Mouse (Mus musculus): ENCODE data around the gene Hils1.
A peak's percentile ranks its signal among the peaks of the same experiment; 100 is the strongest.
"Not testable (repeated sequence)": the region's sequence is repeated elsewhere in the genome, so short reads cannot be mapped to it uniquely, and the experiment has no call there.

The Hils1 gene

DNA sequence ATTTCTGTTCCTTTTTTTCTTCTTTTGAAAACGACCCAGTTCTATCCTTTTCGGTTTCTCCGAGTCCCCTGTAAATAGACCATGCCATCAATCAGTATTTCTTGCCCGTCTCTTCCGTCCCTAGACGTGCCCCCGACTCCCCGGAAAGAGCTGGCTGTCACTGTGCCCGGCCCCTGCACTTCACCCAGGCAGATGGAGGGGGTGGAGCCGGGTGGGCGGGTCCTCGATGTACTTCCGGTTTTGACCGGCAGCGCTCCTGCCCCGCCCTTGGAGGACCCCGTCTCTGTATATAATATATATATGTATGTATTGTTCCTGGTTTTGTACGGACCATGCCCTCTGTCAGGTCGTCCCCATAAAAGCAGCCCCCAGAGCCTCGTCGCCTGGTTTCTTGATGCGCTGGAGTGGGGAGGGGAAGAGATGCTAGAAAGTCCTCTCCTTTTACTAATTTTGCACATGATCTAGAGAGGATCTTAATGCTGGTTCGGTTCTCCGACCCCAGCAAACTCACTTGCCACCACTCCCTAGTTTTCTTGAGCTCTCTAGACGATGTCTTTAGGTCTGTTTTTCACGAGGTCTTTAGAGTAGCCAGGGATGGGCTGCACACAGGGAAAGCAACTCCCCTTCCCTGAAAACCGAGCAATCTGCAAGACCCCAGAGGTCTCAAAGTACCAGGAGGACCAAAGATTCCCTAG lies 39.3 kb downstream of the Hils1 start:
- no peak for DNase-seq

DNA sequence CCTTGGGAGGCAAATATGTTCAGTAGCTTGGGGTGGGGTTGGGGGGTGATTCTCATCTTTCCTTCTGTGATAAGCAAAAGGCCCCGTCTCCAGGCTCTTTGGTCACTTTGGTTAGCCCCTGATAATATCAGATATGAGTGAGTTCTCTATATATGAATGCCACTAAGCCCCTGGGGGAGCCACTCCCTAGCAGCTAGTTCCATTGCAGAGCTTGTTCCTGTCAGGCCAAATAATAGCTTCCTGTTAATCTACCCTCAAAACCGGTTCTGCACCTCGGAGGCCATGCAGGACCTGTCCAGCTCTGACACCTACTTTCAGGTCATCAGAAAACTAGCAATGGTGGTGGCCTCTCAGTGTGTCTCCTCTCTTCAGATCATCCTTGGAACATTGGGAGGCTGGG lies 40.0 kb downstream of the Hils1 start:
- no peak for DNase-seq

DNA sequence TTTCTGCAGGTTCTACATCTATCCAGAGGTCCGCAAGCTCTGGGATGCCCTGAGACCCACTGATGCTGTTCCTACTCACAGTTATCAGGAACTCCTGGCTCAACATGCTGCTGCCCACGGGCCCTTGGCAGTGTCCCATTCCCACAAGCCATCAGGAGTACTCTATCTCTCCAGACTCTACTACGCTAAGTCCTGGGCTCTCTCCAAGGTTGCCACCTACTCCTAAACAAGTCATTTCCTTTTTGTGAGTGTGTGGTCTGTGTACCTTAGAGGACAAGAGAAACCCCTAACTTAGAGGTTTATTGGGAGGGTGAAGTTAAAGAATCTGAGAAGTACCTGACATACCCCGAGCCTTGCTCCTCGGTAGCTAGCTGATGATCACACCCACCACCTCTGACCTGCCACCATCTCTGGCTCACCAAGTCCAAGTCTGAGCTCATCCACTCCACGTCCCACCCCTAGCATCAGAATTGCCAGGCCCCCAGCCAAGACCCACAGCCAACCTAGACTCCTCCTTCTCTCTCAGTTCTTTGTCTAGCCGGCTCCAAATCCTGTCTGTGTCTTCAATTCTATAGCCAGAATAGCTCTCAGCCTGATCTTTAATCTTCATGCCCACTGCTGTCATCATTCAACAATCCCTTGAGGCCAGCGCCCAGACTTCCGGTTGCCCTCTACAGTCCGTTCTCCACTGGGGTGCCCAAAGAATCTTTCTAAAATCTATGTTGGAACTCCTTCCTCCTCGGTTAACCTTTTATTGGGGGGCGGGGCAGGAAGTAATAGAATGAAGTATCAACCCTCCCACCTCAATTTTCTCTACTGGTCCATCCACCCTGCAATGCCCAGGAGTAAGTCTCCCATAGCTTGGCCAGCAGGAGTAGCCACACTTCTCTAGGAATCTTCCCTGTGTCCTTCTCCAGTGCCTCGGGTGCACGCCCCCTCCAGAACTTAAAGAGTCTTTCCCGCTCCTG lies 41.6 kb downstream of the Hils1 start:
- DNase-seq: no peak

DNA sequence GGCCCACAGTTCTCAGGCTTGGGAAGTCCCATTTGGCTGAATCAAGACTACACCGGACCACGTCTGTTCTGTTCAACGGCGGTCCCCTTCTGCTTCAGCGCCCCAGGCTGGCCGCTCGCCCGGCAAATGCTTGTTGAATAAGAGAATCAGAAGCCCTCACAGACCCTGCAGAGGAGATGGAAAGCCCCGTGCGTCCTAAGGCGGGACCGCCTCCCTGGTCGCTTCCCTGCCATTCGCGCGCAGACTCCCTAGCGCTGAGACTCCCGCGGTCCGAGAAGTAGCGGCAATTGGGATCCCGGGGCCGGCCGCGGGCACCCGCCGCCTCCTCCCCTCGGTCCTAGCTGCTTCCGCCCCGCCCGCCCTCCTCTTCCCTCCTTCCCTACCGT lies 42.2 kb downstream of the Hils1 start, which contains the start of gene Samd14:
TSS of gene Samd14 (plus strand) at position 251 of the 386 bp plus-strand sequence.
- peak; percentile 60 for DNase-seq

DNA sequence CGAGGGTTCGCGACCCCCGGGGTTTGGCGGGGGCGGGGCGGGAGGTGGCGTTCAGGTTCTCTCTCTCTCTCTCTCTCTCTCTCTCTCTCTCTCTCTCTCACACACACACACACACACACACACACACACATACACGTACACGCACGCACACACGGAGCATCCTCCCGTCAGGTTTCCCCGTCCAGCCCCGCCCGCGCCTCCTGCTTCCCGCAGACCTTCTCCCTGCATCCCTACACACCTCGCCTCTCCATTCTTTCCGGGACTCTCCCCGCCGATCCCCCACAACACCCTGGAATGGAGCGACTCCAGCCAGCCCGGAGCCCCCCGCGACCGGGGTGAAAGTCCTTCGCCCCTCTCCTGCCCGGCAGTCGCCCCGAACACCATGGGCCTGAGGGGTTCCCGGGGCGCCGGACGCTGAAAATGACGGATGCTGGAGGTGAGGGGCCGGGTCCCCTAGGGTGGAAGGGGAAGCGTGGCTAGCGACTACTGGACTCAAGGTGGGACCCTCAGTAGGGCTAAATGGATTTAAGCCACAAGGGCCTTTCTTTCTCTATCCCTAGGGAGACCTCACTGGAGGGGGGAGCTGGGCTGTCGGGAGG lies 42.8 kb downstream of the Hils1 start:
- no peak for DNase-seq

DNA sequence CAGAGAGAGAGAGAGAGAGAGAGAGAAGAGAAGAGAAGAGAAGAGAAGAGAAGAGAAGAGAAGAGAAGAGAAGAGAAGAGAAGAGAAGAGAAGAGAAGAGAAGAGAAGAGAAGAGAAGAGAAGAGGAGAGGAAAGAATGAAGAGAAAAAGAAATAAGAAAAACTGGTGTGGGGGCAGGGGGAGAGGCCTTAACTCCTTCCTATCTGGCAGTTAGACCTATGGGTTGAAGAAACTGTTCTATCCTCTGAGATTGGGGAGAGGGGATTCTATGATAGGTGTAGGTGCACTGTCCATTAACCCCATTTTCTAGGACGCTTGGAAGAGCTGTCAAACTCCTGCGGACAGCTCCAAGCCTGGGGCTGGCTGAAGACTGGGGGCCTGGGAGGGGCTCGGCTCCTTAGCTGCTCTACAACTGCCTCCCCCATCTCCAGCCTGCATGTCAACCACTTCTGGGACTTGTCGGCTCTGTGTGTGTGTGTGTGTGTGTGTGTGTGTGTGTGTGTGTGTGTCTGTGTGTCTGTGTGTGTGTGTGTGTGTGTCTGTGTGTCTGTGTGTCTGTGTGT lies 43.5 kb downstream of the Hils1 start:
- not testable (repeated sequence) for DNase-seq

DNA sequence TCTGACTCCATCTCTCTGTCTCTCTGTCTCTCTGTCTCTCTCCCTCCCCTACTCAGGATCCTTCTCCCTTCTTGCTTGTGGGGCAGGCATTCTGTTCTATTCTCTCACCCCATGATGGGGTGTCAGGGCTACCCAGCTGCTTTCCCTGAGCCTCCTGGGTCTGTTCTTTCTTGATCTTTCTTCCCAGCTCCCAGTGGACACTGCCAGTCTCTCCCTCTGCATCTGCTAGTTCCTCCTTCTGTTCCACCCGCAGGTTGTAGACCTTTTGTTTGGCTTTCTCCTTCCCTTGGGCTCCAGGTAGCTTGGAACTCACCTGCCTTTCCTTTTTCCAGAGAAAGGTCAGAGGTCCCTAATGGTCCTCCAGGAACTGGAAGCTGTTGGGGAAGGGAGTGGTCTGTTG lies 44.0 kb downstream of the Hils1 start:
- DNase-seq: no peak

DNA sequence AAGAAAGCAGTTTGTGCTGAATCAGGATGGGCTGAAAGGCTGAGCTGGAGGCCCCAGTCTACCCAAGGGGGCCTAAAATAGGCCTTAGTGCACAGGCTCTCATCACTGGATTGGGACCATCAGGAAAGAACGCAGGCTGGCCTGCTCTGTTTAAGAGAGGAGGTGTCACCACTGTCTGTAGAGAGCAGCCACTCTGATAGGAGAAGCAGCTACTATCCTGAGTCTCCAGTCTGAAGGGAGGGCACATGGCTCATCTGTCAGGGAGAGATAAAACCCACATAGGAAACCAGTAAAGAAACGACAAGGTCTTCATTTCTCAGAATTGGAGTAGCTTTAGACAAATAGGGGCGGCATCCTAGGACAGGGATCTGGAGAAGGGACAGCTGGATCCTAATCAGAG lies 44.7 kb downstream of the Hils1 start:
- DNase-seq: no peak

- DNase-seq: no peak
These were observed 45.1 kb downstream of the Hils1 start for GRCm38 (mm10) chr11:95012487-95012886.

DNA sequence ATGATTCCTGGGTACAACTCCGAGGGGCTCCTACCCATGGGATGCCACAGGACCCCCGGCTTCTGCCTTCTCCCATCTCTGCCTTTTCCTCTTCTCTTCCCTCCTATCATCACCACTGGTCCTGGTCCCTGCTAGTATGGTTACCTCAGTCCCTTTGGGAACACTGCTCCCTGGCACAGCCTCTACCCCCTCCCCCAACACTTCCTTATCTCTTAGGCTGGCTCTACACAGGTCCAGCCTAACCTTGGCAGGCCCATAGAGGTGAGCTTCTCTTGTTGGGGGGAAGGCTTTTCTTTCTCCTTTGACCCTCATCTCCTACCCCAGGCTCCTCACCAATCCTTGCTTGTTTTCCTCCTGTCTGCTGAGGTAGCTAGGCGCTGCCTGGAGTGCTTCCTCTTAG lies 48.1 kb downstream of the Hils1 start:
- DNase-seq: no peak
